Mouse (Mus musculus): ENCODE results near the gene Satb2. TPM values are rescaled to one million over a fixed set of nuclear protein-coding genes. Genes with fewer than 3 reads are reported as not detected.
A peak's percentile ranks its signal among the peaks of the same experiment; 100 is the strongest.

Satb2 gene
- 12.0 and 14.4 TPM in 2 replicates for polyA plus RNA-seq (2015; fragmentation: Nextera tagmentation; extraction: Ambion mirVana)

DNA sequence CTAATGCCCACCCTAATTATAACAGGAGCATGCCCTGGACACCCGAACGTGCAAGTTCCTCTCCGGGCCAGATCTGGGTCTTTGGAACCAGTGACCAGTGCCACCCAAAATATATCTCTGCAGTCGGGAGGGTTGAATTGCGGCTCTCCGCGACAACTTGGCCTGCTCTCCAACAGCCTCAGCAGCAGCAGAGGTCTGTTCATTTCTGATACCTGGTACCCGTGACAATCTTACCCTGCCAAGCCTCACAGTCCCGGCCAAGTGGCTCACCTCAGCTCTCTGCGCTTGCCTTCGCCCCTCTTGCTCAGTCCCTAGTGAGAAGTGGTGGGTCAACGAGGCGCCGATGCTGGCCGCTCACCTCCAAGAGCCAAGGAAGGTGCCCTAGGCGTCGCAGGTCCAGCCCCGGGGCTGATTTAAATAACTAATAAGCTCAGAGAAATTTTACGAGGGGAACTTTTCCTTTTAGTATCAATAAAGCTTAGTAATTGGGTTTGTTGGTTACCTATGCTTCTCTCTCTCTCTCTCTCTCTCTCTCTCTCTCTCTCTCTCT, at the start of gene Satb2:
TSS of gene Satb2 (minus strand) at position 500 of the 550 bp plus-strand sequence.
- 6% methylated on average over 19 of the region's 19 CpGs for WGBS
- H3K4me1 ChIP-seq, result peaks cover 29% of the 10 kb centered on the region
- peaks cover 62% of the 10 kb centered on the region for H3K27me3 ChIP-seq
- H3K36me3 ChIP-seq, result no peaks in the 10 kb centered on the region
- no peak within 1 kb of the TSS; the same call in 1 of the 2 replicates for H3K9ac ChIP-seq
- peak within 1 kb of the TSS; percentile 62 for H3K4me2 ChIP-seq (replicated peaks)
- H3K4me3 ChIP-seq (replicated peaks), result peak within 1 kb of the TSS; percentile 38
- no peaks in the 10 kb centered on the region for H3K9me3 ChIP-seq (replicated peaks)
- peak within 1 kb of the TSS; percentile 65 for H3K27ac ChIP-seq (replicated peaks)
- no peak for ATAC-seq (ENCODE audit: insufficient number of reproducible peaks, low FRiP score, low TSS enrichment, low read depth)

DNA sequence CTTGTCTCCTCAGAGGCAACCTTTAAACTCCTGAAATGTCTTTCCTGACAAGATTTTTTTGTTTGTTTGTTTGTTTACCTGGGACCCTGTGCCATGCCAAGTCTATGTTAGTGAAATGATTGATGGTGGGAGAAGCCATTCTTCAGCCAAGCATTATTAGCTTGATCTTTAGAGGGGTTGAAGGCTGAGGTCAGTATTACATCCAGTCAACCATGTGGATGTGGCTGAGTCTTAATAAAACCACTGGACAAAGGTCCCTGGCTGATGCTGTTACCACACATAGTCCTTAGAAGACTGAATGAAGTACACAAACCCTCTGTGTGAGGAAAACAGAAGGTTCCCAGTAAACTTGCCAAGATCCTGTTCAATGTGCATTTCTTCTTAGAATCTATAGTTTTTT, 40.5 kb upstream of the Satb2 start:
- Histone ChIP-seq H3K4me1 (no peaks in the 10 kb centered on the region), H3K4me3 (replicated peaks) (no peak overlapping the region), H3K27me3 (no peaks in the 10 kb centered on the region), H3K9ac (no peak overlapping the region), H3K4me2 (replicated peaks) (no peak overlapping the region), H3K9me3 (replicated peaks) (no peaks in the 10 kb centered on the region), H3K36me3 (no peaks in the 10 kb centered on the region), H3K27ac (replicated peaks) (no peak overlapping the region)
- ATAC-seq (ENCODE audit: insufficient number of reproducible peaks, low FRiP score, low TSS enrichment, low read depth), result no peak

DNA sequence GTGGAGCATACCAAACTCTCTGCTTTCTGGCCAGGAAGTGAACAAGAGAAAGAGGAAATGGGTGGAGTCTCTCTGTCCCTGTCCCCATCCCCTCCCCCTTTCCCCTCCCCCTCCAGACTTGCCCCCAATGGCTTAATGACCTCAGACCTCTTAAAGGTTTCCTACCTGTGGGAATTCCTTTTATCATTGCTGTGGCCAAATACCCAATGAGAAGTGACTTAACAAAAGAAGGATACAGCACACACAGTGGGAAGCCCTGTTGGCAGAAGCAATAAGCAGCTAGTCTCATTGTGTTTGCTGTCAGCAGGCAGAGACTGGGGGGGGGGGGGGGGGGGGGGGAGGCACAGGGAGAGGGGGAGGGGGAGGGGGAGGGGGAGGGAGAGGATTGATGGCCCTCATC, 35.4 kb upstream of the Satb2 start:
- H3K9me3 ChIP-seq (replicated peaks), result no peaks in the 10 kb centered on the region
- no peak for ATAC-seq (ENCODE audit: insufficient number of reproducible peaks, low FRiP score, low TSS enrichment, low read depth)
- H3K4me3 ChIP-seq (replicated peaks), result no peak overlapping the region
- H3K27ac ChIP-seq (replicated peaks), result no peak overlapping the region
- no peaks in the 10 kb centered on the region for H3K36me3 ChIP-seq
- H3K27me3 ChIP-seq, result no peaks in the 10 kb centered on the region
- H3K9ac ChIP-seq, result no peak overlapping the region
- no peak overlapping the region for H3K4me2 ChIP-seq (replicated peaks)
- H3K4me1 ChIP-seq, result no peaks in the 10 kb centered on the region

DNA sequence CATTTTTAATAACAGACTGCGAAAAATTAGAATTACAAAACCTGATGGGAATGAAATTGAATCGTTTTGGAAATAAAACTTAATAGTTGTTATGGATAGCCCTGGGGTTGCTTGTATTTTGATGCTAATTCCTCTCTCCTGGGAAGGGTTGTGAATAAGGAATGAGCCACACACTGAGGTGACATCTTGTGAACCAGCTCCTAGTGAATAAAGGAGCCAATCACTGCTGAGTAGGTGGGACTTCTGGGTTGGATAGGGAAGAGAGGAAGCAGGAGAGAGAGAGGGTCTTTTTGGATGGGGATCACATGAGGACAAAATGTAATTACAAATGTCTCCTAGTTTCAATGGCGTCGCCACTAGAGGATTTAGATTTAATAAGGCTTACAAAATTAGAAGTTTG, 30.7 kb upstream of the Satb2 start:
- no peak overlapping the region for H3K9ac ChIP-seq
- WGBS, result 63% methylated on average over 4 of the region's 4 CpGs
- H3K4me3 ChIP-seq (replicated peaks), result no peak overlapping the region
- no peaks in the 10 kb centered on the region for H3K27me3 ChIP-seq
- H3K4me2 ChIP-seq (replicated peaks), result no peak overlapping the region
- no peaks in the 10 kb centered on the region for H3K36me3 ChIP-seq
- no peak for ATAC-seq (ENCODE audit: insufficient number of reproducible peaks, low FRiP score, low TSS enrichment, low read depth)
- H3K27ac ChIP-seq (replicated peaks), result no peak overlapping the region
- no peaks in the 10 kb centered on the region for H3K4me1 ChIP-seq
- no peaks in the 10 kb centered on the region for H3K9me3 ChIP-seq (replicated peaks)

DNA sequence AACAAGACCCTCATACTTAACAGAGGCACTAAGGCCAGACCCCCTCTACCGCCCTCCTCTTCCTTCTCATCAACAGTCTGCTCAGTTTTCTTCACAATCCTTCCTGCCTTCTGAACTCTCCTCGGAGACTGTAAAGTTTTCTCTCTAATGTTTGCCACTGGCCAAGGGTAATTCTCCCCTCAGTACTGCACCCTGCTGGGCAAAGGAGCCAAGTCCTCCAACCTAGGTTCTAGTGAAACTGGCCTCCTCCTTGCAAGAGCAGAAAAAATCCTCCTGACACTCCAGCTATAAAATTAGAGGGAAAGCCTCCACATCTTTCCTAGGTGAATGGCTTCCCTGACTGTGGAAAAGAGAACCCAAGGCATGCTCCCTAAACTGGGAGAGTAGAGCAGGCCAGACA, 16.6 kb upstream of the Satb2 start:
- WGBS, result 65% methylated on average over 2 of the region's 2 CpGs
- H3K36me3 ChIP-seq, result no peaks in the 10 kb centered on the region
- H3K9me3 ChIP-seq (replicated peaks), result no peaks in the 10 kb centered on the region
- H3K27ac ChIP-seq (replicated peaks), result no peak overlapping the region
- H3K4me2 ChIP-seq (replicated peaks), result no peak overlapping the region
- no peaks in the 10 kb centered on the region for H3K4me1 ChIP-seq
- H3K4me3 ChIP-seq (replicated peaks), result no peak overlapping the region
- H3K9ac ChIP-seq, result no peak overlapping the region
- no peaks in the 10 kb centered on the region for H3K27me3 ChIP-seq
- no peak for ATAC-seq (ENCODE audit: insufficient number of reproducible peaks, low FRiP score, low TSS enrichment, low read depth)

DNA sequence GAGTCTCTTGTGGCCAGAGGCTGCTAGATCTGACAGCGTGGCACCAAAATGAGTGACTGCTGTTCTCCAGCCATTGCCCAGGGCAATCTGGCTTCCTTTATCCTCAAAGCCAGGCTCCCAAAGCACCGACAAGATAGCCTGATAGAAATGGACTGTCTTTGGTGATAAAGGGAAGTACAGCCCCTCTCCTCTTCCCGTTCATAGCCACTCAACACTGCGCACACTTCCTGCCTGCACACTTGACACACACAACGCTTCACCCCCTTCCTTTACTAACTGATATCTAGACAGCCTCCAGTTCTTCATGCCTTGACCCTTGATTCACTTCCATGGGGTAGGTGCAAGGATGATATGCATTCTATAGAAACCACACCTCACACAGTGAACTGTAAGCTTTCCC, 13.9 kb upstream of the Satb2 start:
- Histone ChIP-seq H3K4me3 (replicated peaks) (no peak overlapping the region), H3K27me3 (peaks cover 8% of the 10 kb centered on the region; the same call in 1 of the 2 replicates), H3K9ac (no peak overlapping the region), H3K27ac (replicated peaks) (no peak overlapping the region), H3K9me3 (replicated peaks) (no peaks in the 10 kb centered on the region), H3K4me2 (replicated peaks) (no peak overlapping the region), H3K4me1 (no peaks in the 10 kb centered on the region), H3K36me3 (no peaks in the 10 kb centered on the region)
- ATAC-seq (ENCODE audit: insufficient number of reproducible peaks, low FRiP score, low TSS enrichment, low read depth), result no peak
- WGBS, result 46% methylated on average over 5 of the region's 5 CpGs

DNA sequence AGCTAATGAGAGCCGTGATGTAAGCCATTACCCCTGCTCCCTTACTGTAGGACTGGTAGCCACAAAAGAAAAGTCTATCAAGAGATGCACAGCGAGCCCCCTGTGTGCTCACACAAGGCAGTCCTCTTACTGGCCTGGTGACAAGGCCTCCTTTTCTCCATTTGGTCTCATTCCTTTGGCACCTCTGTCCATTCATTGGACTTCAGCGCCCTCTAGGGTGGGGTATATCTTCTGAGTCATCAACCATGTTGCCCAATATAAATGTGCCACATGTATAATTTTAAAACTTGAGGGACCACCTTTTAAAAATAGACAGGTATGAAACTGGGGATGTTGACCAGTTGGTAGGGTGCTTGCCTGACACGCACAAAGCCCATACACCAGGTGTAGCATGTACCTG, 13.2 kb upstream of the Satb2 start:
- ATAC-seq (ENCODE audit: insufficient number of reproducible peaks, low FRiP score, low TSS enrichment, low read depth), result no peak
- Histone ChIP-seq H3K27me3 (peaks cover 14% of the 10 kb centered on the region; the same call in 1 of the 2 replicates), H3K27ac (replicated peaks) (no peak overlapping the region), H3K9ac (no peak overlapping the region), H3K9me3 (replicated peaks) (no peaks in the 10 kb centered on the region), H3K4me1 (no peaks in the 10 kb centered on the region), H3K4me3 (replicated peaks) (no peak overlapping the region), H3K36me3 (no peaks in the 10 kb centered on the region), H3K4me2 (replicated peaks) (no peak overlapping the region)
- WGBS, result 58% methylated on average over 4 of the region's 4 CpGs

DNA sequence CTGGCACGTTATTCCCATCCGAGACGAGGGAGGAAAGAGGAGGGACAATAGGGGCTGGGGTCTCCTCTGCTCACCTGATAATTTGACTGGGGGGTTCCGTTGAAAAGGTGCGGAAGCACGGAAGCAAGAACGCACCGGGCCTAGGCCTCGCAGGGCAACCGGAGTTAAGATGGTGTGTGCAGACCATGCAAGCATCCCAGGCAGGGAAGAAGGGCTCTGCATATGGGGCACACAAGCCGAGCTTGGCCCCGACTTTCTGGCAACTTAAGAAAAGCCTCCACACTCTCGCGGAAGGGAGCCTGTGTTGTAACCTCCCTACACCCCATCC, 6.0 kb upstream of the Satb2 start:
- Histone ChIP-seq H3K36me3 (no peaks in the 10 kb centered on the region), H3K4me1 (peaks cover 15% of the 10 kb centered on the region), H3K9me3 (replicated peaks) (no peaks in the 10 kb centered on the region), H3K27ac (replicated peaks) (no peak overlapping the region), H3K4me3 (replicated peaks) (no peak overlapping the region), H3K4me2 (replicated peaks) (peak overlapping the region; percentile 21; the same call in 1 of the 2 replicates), H3K9ac (no peak overlapping the region), H3K27me3 (peaks cover 78% of the 10 kb centered on the region)
- no peak for ATAC-seq (ENCODE audit: insufficient number of reproducible peaks, low FRiP score, low TSS enrichment, low read depth)
- WGBS, result 12% methylated on average over 14 of the region's 14 CpGs

DNA sequence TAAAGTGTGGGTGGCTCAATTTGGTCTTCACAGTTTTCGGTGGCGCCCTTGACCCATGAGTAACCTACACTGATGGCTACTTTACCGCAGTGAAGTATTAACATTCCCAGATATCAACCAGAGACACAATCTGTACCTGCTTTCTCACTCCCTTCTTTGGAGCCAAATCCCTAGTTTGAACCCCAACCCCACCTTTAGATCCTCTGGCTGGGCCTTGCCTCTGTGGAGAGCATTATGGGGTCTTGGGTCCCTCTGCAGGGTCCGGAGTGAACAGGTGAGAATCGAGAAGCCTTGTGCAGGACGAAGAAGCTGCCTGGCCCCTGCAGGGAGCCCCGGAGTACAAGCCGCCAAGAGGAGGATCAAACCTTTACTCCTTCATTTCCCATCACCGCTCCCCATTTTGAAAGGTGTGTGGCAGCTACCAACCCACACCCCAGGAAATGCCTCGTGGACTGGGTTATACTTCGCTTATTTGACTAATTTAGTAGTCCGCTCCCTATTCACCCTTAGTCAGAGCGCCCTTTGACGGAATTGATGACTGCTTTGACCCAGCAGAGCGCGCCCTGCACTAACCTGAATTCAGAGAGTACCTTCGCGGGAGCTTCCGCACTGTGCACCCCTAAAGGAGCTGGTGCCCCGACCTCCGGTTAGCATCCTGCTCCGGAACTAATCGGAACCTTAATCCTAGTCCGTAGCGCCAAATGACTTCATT, 5.5 kb upstream of the Satb2 start:
- no peaks in the 10 kb centered on the region for H3K36me3 ChIP-seq
- H3K4me2 ChIP-seq (replicated peaks), result peak overlapping the region; percentile 21; the same call in 1 of the 2 replicates
- H3K9me3 ChIP-seq (replicated peaks), result no peaks in the 10 kb centered on the region
- peaks cover 15% of the 10 kb centered on the region for H3K4me1 ChIP-seq
- no peak overlapping the region for H3K27ac ChIP-seq (replicated peaks)
- H3K27me3 ChIP-seq, result peaks cover 80% of the 10 kb centered on the region
- H3K4me3 ChIP-seq (replicated peaks), result no peak overlapping the region
- H3K9ac ChIP-seq, result no peak overlapping the region
- no peak for ATAC-seq (ENCODE audit: insufficient number of reproducible peaks, low FRiP score, low TSS enrichment, low read depth)
- WGBS, result 17% methylated on average over 25 of the region's 25 CpGs

DNA sequence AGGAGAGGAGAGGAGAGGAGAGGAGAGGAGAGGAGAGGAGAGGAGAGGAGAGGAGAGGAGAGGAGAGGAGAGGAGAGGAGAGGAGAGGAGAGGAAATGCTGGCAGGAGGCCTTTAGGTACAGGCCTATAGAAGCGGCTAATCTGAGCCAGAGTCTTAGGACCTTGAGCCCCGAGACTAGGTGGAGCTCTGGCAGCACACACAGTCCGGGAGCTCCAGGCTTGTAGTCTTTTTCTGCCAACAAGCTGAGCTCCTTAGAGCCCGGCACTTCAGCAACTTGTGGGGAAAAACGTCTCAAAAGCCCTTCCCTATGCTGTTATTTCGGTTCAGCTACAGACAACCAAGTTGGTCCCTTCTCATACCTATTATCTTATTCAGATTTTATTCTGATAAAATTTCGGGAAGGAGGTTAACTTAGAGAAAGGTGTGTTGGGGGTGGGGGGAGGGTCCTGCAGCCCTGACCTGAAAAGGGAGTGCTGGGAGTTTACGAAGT, 4.7 kb upstream of the Satb2 start:
- Histone ChIP-seq H3K9ac (no peak overlapping the region), H3K27me3 (peaks cover 79% of the 10 kb centered on the region), H3K9me3 (replicated peaks) (no peaks in the 10 kb centered on the region), H3K4me2 (replicated peaks) (no peak overlapping the region), H3K27ac (replicated peaks) (no peak overlapping the region), H3K4me3 (replicated peaks) (no peak overlapping the region), H3K36me3 (no peaks in the 10 kb centered on the region), H3K4me1 (peaks cover 15% of the 10 kb centered on the region)
- 15% methylated on average over 8 of the region's 8 CpGs for WGBS
- ATAC-seq (ENCODE audit: insufficient number of reproducible peaks, low FRiP score, low TSS enrichment, low read depth), result 0 out of 2 replicates have a peak, but pooled peaks have one; percentile 55

DNA sequence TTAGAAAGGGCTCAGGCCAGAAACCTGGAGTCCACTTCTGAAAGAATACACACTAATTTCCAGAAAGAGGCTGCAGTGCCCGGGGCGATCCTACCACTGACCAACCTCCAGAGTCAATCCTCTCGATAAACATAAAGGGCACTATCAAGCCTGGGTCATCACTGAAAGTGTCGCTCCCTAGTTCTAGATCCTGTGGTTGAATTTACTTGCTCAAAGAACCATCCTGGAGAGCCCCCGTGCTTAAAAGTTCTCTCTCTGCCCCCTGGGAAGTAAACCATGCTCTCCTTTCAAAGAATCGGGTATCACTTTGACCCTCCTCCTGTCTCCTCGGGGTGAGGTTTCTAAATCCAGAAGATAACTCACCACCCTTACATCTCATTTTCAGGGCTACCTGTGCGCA, 4.2 kb upstream of the Satb2 start:
- Histone ChIP-seq H3K27ac (replicated peaks) (no peak overlapping the region), H3K9me3 (replicated peaks) (no peaks in the 10 kb centered on the region), H3K27me3 (peaks cover 83% of the 10 kb centered on the region), H3K4me2 (replicated peaks) (no peak overlapping the region), H3K4me1 (peaks cover 20% of the 10 kb centered on the region), H3K36me3 (no peaks in the 10 kb centered on the region), H3K9ac (no peak overlapping the region), H3K4me3 (replicated peaks) (no peak overlapping the region)
- ATAC-seq (ENCODE audit: insufficient number of reproducible peaks, low FRiP score, low TSS enrichment, low read depth), result no peak
- 21% methylated on average over 8 of the region's 8 CpGs for WGBS
